Mouse (Mus musculus) heart, embryonic 10.5 days (tissue): ENCODE results near the gene Ficd. TPM values are rescaled to one million over a fixed set of nuclear protein-coding genes. Genes with fewer than 3 reads are reported as not detected.
"Not testable (repeated sequence)": the region's sequence is repeated elsewhere in the genome, so short reads cannot be mapped to it uniquely, and the experiment has no call there.

Experiments used
- DNase-seq: peaks from one replicate; pipeline ENCODE4 v3.0.0-alpha.2; 2017; ENCODE audit warnings: low spot score
- H3K27ac ChIP-seq: fragments of 300-500 bp; sonication (generic); 2 replicates; pipeline ENCODE4 v1.5.1; 2016; ENCODE audit warnings: mild to moderate bottlenecking
- H3K27me3 ChIP-seq: fragments of 300-500 bp; sonication (generic); 2 replicates; pipeline ENCODE4 v1.6.1; 2016; ENCODE audit warnings: mild to moderate bottlenecking; ENCODE audit not compliant: poor library complexity, insufficient read depth, severe bottlenecking
- H3K36me3 ChIP-seq: fragments of 300-500 bp; sonication (generic); 2 replicates; pipeline ENCODE4 v1.6.1; 2016; ENCODE audit warnings: mild to moderate bottlenecking, moderate library complexity
- H3K4me1 ChIP-seq: fragments of 300-500 bp; sonication (generic); 2 replicates; pipeline ENCODE4 v1.6.1; 2016; ENCODE audit warnings: mild to moderate bottlenecking
- H3K4me3 ChIP-seq: fragments of 300-500 bp; sonication (generic); 2 replicates; pipeline ENCODE4 v1.5.1; 2016; ENCODE audit warnings: mild to moderate bottlenecking, moderate library complexity
- H3K9me3 ChIP-seq: fragments of 300-500 bp; sonication (generic); 2 replicates; pipeline ENCODE4 v1.6.1; 2016; ENCODE audit warnings: mild to moderate bottlenecking, moderate library complexity
- WGBS: fragments of 180-500 bp; shearing (Covaris S2); methylation state at CpG from one replicate; pipeline ENCODE4 v1.1.7; 2016; 5-methylcytosine and 5-hydroxymethylcytosine counted together
- polyA plus RNA-seq: library from polyadenylated mRNA; unstranded; fragments of >200 nt; fragmentation: Nextera tagmentation; extraction: Ambion mirVana; gene quantifications from 2 replicates; pipeline ENCODE4 v1.2.1, GENCODE M21; 2016

Gene Ficd
- polyA plus RNA-seq, 1 experiment from 2014 or later, result 5.3 TPM

- Histone ChIP-seq H3K9me3 (no peaks in the 10 kb centered on the region), H3K4me3 (peak overlapping the region; percentile 83), H3K27ac (peak overlapping the region; percentile 98), H3K4me1 (peaks cover 34% of the 10 kb centered on the region), H3K27me3 (no peaks in the 10 kb centered on the region), H3K36me3 (peaks cover 58% of the 10 kb centered on the region)
- under 1% methylated on average over 92 of the region's 97 CpGs for WGBS
- DNase-seq, result peak; percentile 95
Observed at GRCm38 (mm10) chr5:113771213-113772162, 35.9 kb downstream of the Ficd start.

- under 1% methylated on average over 49 of the region's 49 CpGs for WGBS
- H3K4me1 ChIP-seq, result peaks cover 34% of the 10 kb centered on the region
- H3K27me3 ChIP-seq, result no peaks in the 10 kb centered on the region
- H3K9me3 ChIP-seq, result no peaks in the 10 kb centered on the region
- H3K4me3 ChIP-seq, result peak within 1 kb of the TSS; percentile 83
- H3K27ac ChIP-seq, result peak within 1 kb of the TSS; percentile 98
- H3K36me3 ChIP-seq, result peaks cover 57% of the 10 kb centered on the region
- DNase-seq, result peak; percentile 96
Observed at GRCm38 (mm10) chr5:113772450-113772895, 36.9 kb downstream of the Ficd start, which contains the start of the genes Sart3 and Iscu. Gene Sart3 (minus strand): TSS chr5:113772510. Gene Iscu (plus strand): TSS chr5:113772748.

GRCm38 (mm10) chr5:113772905-113773519 lies 37.4 kb downstream of the Ficd start:
- H3K36me3 ChIP-seq, result peaks cover 55% of the 10 kb centered on the region
- 2% methylated on average over 38 of the region's 38 CpGs for WGBS
- no peaks in the 10 kb centered on the region for H3K9me3 ChIP-seq
- H3K27ac ChIP-seq, result peak overlapping the region; percentile 98
- H3K4me3 ChIP-seq, result peak overlapping the region; percentile 83
- H3K27me3 ChIP-seq, result no peaks in the 10 kb centered on the region
- DNase-seq, result peak; percentile 82
- H3K4me1 ChIP-seq, result peaks cover 34% of the 10 kb centered on the region

GRCm38 (mm10) chr5:113773664-113774063 lies 38.1 kb downstream of the Ficd start:
- Histone ChIP-seq H3K36me3 (peaks cover 55% of the 10 kb centered on the region), H3K9me3 (no peaks in the 10 kb centered on the region), H3K27ac (0 out of 2 replicates have a peak overlapping the region, but pooled peaks have one; percentile 11), H3K27me3 (no peaks in the 10 kb centered on the region), H3K4me1 (peaks cover 32% of the 10 kb centered on the region), H3K4me3 (peak overlapping the region; percentile 83)
- DNase-seq, result peak; percentile 93
- WGBS, result 1% methylated on average over 7 of the region's 7 CpGs

GRCm38 (mm10) chr5:113775585-113775984 lies 40.0 kb downstream of the Ficd start:
- DNase-seq, result no peak
- Histone ChIP-seq H3K36me3 (peaks cover 46% of the 10 kb centered on the region), H3K27me3 (no peaks in the 10 kb centered on the region), H3K27ac (no peak overlapping the region), H3K9me3 (no peaks in the 10 kb centered on the region), H3K4me1 (peaks cover 14% of the 10 kb centered on the region), H3K4me3 (no peak overlapping the region)
- WGBS, result 93% methylated on average over 10 of the region's 10 CpGs

- no peak overlapping the region for H3K27ac ChIP-seq
- WGBS, result 90% methylated on average over 15 of the region's 15 CpGs
- H3K9me3 ChIP-seq, result no peaks in the 10 kb centered on the region
- H3K36me3 ChIP-seq, result peaks cover 46% of the 10 kb centered on the region
- no peak for DNase-seq
- H3K4me3 ChIP-seq, result no peak overlapping the region
- H3K27me3 ChIP-seq, result no peaks in the 10 kb centered on the region
- H3K4me1 ChIP-seq, result peaks cover 13% of the 10 kb centered on the region
Observed at GRCm38 (mm10) chr5:113776128-113776895, 40.7 kb downstream of the Ficd start.

GRCm38 (mm10) chr5:113776896-113777226 lies 41.3 kb downstream of the Ficd start:
- H3K36me3 ChIP-seq, result peaks cover 46% of the 10 kb centered on the region
- H3K4me3 ChIP-seq, result no peak overlapping the region
- no peaks in the 10 kb centered on the region for H3K9me3 ChIP-seq
- H3K27me3 ChIP-seq, result no peaks in the 10 kb centered on the region
- 90% methylated on average over 8 of the region's 8 CpGs for WGBS
- H3K27ac ChIP-seq, result no peak overlapping the region
- H3K4me1 ChIP-seq, result peaks cover 13% of the 10 kb centered on the region
- DNase-seq, result no peak

- H3K27me3 ChIP-seq, H3K27ac ChIP-seq, DNase-seq, H3K4me3 ChIP-seq, H3K9me3 ChIP-seq: not testable (repeated sequence)
- Histone ChIP-seq H3K4me1 (peaks cover 18% of the 10 kb centered on the region), H3K36me3 (peaks cover 46% of the 10 kb centered on the region)
- 87% methylated on average over 8 of the region's 8 CpGs for WGBS
Observed at GRCm38 (mm10) chr5:113777728-113778127, 42.1 kb downstream of the Ficd start.

- peaks cover 40% of the 10 kb centered on the region for H3K36me3 ChIP-seq
- H3K27me3 ChIP-seq, result no peaks in the 10 kb centered on the region; the same call in 1 of the 2 replicates
- WGBS, result 76% methylated on average over 5 of the region's 5 CpGs
- H3K9me3 ChIP-seq, result no peaks in the 10 kb centered on the region
- DNase-seq, result no peak
- H3K27ac ChIP-seq, result no peak overlapping the region
- H3K4me1 ChIP-seq, result peaks cover 20% of the 10 kb centered on the region
- H3K4me3 ChIP-seq, result no peak overlapping the region
Observed at GRCm38 (mm10) chr5:113779569-113779968, 44.0 kb downstream of the Ficd start.

- H3K27ac ChIP-seq, result no peak overlapping the region
- H3K9me3 ChIP-seq, result no peaks in the 10 kb centered on the region
- no peaks in the 10 kb centered on the region; the same call in 1 of the 2 replicates for H3K27me3 ChIP-seq
- H3K4me3 ChIP-seq, result no peak overlapping the region
- peaks cover 20% of the 10 kb centered on the region for H3K4me1 ChIP-seq
- H3K36me3 ChIP-seq, result peaks cover 34% of the 10 kb centered on the region
- 85% methylated on average over 3 of the region's 3 CpGs for WGBS
- DNase-seq, result no peak
Observed at GRCm38 (mm10) chr5:113780082-113780752, 44.6 kb downstream of the Ficd start.

GRCm38 (mm10) chr5:113780763-113781162 lies 45.2 kb downstream of the Ficd start:
- Histone ChIP-seq H3K27ac (no peak overlapping the region), H3K4me1 (peaks cover 20% of the 10 kb centered on the region), H3K9me3 (no peaks in the 10 kb centered on the region), H3K36me3 (peaks cover 29% of the 10 kb centered on the region), H3K4me3 (no peak overlapping the region), H3K27me3 (no peaks in the 10 kb centered on the region; the same call in 1 of the 2 replicates)
- no peak for DNase-seq
- 85% methylated on average over 5 of the region's 5 CpGs for WGBS

- Histone ChIP-seq H3K27ac (no peak overlapping the region), H3K27me3 (no peaks in the 10 kb centered on the region; the same call in 1 of the 2 replicates), H3K36me3 (peaks cover 24% of the 10 kb centered on the region), H3K9me3 (no peaks in the 10 kb centered on the region), H3K4me3 (no peak overlapping the region), H3K4me1 (peaks cover 20% of the 10 kb centered on the region)
- DNase-seq, result no peak
- 76% methylated on average over 7 of the region's 7 CpGs for WGBS
Observed at GRCm38 (mm10) chr5:113781254-113781653, 45.7 kb downstream of the Ficd start.
